Mouse (Mus musculus) lung, adult 2 months (tissue): ENCODE results near the gene Nek9.

Experiments
- CTCF ChIP-seq: fragments of 200-500 bp; IDR thresholded peaks from 2 replicates; pipeline ENCODE4 v1.5.1; 2011; ENCODE audit warnings: mild to moderate bottlenecking, low read length, control low read depth; ENCODE audit not compliant: insufficient read depth
- POLR2A ChIP-seq: fragments of 200-500 bp; IDR thresholded peaks from 2 replicates; pipeline ENCODE4 v1.6.1; 2011; ENCODE audit warnings: low read depth, mild to moderate bottlenecking, control low read depth, low read length, borderline replicate concordance; ENCODE audit errors: extremely low read depth

- TF ChIP-seq POLR2A = no peak
- no peak for TF ChIP-seq CTCF
Observed at GRCm38 (mm10) chr12:85344252-85344651, 5.1 kb upstream of the Nek9 start.
